Mouse (Mus musculus): Measurements from ENCODE around the gene Thyn1.

DNA sequence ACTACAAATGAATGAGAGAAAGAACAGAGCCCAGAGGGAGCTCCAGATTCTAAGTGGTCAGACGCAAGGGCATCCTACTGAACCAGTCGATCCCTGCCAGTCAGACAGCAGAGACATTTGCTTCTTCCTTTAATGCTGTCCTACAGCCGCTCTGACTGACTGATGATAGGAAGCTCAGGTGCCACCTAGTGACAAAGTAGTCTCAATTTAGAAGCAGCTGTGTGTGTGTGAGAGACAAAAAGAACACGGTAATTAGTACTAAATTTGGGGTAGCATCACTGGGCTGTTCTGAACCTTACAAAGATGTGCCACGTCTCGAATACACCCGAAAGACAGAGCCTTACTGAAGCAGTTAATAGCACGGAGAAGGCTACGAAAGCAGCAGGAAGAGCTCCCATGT is 21.8 kb upstream of the Thyn1 start:
- TF ChIP-seq KAT2A (conservative IDR thresholded peaks at IDR 0.05; ENCODE audit: low read depth, low read length) (no peak), CHD1 (IDR thresholded peaks at IDR 0.05; ENCODE audit: low read depth, low read length) (no peak), CTCF (IDR thresholded peaks at IDR 0.05 in 2 of 3, conservative IDR thresholded peaks at IDR 0.05 in 1 of 3; ENCODE audit: control insufficient read depth in 1 of 3, insufficient read depth in 1 of 3, low read depth in 2 of 3, low read length in 3 of 3, poor library complexity in 1 of 3, severe bottlenecking in 1 of 3) (no peak), TAL1 (IDR thresholded peaks at IDR 0.05; ENCODE audit: low read length) (no peak), EP300 (IDR thresholded peaks at IDR 0.05; ENCODE audit: low read depth in 1 of 2, low read length in 2 of 2) (no peak), GATA1 (IDR thresholded peaks at IDR 0.05; ENCODE audit: low read depth, low read length) (no peak), USF1 (IDR thresholded peaks at IDR 0.05; ENCODE audit: low read depth, low read length) (no peak), JUND (IDR thresholded peaks at IDR 0.05; ENCODE audit: low read depth, low read length) (no peak), BHLHE40 (IDR thresholded peaks at IDR 0.05; ENCODE audit: borderline replicate concordance, low read depth, low read length) (no peak)

Measured in MEL (cell line).